Mouse (Mus musculus): ENCODE measurements around the gene Tsr1. TPM values are rescaled to one million over a fixed set of nuclear protein-coding genes. Genes with fewer than 3 reads are reported as not detected.

Tsr1 gene
- polyA plus RNA-seq, 1 experiment from 2014 or later = 33.0 TPM

DNA sequence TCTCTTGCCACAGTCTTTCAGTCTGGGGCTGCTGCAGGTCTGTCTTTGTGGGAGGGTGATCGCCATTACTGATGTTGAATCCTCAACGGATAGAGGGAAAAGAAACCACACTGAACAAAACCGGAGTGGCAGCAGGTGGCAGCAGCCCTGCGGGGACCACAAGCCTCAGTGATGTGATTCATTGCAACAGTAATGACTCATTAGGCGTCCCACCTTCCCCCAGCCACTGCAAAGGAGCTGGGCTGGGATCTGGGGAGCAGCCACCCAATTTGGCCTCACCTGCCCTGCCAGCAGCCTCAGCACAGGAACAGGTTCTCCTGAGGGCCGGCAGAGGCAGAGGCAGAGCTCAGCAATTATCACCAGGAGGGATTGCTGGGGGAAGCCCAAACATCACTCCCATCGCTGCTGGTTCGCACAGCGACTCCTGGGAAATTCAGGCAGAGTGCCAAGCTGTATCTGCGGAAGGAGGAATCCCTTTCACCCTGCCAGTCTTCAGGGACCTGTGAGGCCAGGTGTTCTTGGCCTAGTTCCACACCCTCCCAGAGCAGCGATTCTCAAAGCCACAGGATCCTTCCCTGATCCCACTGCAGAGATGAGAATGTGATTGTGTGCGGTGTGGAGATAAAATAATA, 26.8 kb upstream of the Tsr1 start:
- peak overlapping the region; percentile 25 for H3K4me2 ChIP-seq (replicated peaks)
- 33% methylated on average over 12 of the region's 12 CpGs for WGBS
- no peaks in the 10 kb centered on the region for H3K9me3 ChIP-seq (replicated peaks)
- no peak for ATAC-seq (ENCODE audit: low FRiP score)
- H3K36me3 ChIP-seq = peaks cover 13% of the 10 kb centered on the region
- peaks cover 30% of the 10 kb centered on the region for H3K4me1 ChIP-seq
- no peak overlapping the region for H3K9ac ChIP-seq
- no peak overlapping the region for H3K4me3 ChIP-seq
- no peaks in the 10 kb centered on the region for H3K27me3 ChIP-seq
- peak overlapping the region; percentile 71 for H3K27ac ChIP-seq

- no peak overlapping the region for H3K4me3 ChIP-seq
- H3K9ac ChIP-seq = no peak overlapping the region
- no peaks in the 10 kb centered on the region for H3K9me3 ChIP-seq (replicated peaks)
- no peaks in the 10 kb centered on the region for H3K36me3 ChIP-seq
- no peak for ATAC-seq (ENCODE audit: low FRiP score)
- H3K27ac ChIP-seq = no peak overlapping the region
- WGBS = 66% methylated on average over 3 of the region's 3 CpGs
- peaks cover 37% of the 10 kb centered on the region for H3K4me1 ChIP-seq
- H3K4me2 ChIP-seq (replicated peaks) = no peak overlapping the region
- no peaks in the 10 kb centered on the region for H3K27me3 ChIP-seq
Measured at GRCm38 (mm10) chr11:74874630-74875029, 23.2 kb upstream of the Tsr1 start.

DNA sequence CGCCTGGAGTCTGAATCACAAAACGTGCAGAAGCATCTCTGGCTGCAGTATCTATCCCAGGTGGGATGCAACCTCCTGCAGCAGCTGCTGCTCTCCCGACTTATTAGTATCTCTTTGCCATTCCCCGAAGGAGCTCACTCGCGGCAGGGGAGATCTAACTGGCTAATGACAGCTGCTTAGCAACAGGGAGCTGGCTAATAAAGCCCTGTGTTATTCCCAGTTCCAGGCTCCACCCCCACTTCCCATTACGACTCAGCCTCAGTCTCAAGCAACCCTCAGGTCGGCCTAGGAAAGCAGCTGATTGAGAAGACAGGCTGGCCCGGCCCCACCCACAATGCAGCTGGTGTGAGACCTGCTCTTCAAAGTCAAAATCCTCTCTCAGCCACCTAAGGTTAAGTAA, 21.1 kb upstream of the Tsr1 start:
- Histone ChIP-seq H3K9me3 (replicated peaks) (no peaks in the 10 kb centered on the region), H3K4me1 (peaks cover 23% of the 10 kb centered on the region), H3K9ac (peak overlapping the region; percentile 41; the same call in 1 of the 2 replicates), H3K27ac (peak overlapping the region; percentile 62), H3K4me2 (replicated peaks) (peak overlapping the region; percentile 45), H3K4me3 (no peak overlapping the region), H3K36me3 (no peaks in the 10 kb centered on the region), H3K27me3 (no peaks in the 10 kb centered on the region)
- peak; percentile 95 for ATAC-seq (ENCODE audit: low FRiP score)
- 2% methylated on average over 9 of the region's 9 CpGs for WGBS

DNA sequence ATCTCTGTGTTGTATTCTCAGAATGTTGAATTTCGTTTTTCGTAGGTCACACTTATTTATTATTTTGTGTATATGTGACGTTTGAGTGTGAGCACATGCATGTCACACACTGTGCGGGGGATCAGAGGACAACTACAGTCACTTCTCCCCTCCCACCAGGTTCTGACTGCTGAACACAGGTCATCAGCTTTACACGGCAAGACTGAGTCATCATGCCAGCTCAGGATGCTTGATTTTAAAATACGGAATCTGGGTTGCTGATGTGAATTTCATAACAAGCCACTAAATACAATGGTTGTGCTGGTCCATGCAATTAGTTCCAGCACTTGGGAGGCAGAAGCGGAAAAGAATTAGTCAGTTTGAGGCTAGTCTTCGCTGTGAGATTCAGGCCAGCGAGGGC, 16.9 kb upstream of the Tsr1 start:
- H3K4me1 ChIP-seq = peaks cover 20% of the 10 kb centered on the region
- no peaks in the 10 kb centered on the region for H3K27me3 ChIP-seq
- H3K4me3 ChIP-seq = no peak overlapping the region
- no peak overlapping the region for H3K4me2 ChIP-seq (replicated peaks)
- H3K27ac ChIP-seq = no peak overlapping the region
- H3K9me3 ChIP-seq (replicated peaks) = no peaks in the 10 kb centered on the region
- no peak overlapping the region for H3K9ac ChIP-seq
- no peak for ATAC-seq (ENCODE audit: low FRiP score)
- peaks cover 11% of the 10 kb centered on the region; the same call in 1 of the 2 replicates for H3K36me3 ChIP-seq
- 90% methylated on average over 9 of the region's 9 CpGs for WGBS

DNA sequence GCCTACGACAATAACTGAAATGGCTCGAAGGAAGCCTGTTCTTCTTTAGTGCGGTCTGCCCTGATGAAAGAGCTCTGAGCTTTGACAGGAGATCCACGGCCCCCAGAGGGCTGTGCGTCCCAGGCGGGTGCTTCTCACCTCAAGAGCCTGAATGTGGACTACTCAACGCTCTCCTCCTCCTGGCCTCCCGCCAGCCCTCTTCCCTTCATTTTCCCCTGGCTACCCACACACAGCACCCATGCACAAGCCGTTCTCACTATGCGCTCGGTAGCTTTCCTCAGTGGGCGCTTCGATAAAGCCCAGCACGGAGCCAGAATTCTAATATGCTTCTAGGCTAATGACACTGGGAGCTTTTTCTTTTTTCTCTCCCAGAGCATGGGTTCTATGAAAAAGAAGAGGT, 15.9 kb upstream of the Tsr1 start:
- ATAC-seq (ENCODE audit: low FRiP score) = no peak
- H3K4me3 ChIP-seq = no peak overlapping the region
- H3K4me1 ChIP-seq = peaks cover 11% of the 10 kb centered on the region
- H3K4me2 ChIP-seq (replicated peaks) = no peak overlapping the region
- no peaks in the 10 kb centered on the region for H3K9me3 ChIP-seq (replicated peaks)
- H3K9ac ChIP-seq = peak overlapping the region; percentile 35; the same call in 1 of the 2 replicates
- peaks cover 11% of the 10 kb centered on the region; the same call in 1 of the 2 replicates for H3K36me3 ChIP-seq
- peak overlapping the region; percentile 48 for H3K27ac ChIP-seq
- no peaks in the 10 kb centered on the region for H3K27me3 ChIP-seq
- 69% methylated on average over 14 of the region's 14 CpGs for WGBS

DNA sequence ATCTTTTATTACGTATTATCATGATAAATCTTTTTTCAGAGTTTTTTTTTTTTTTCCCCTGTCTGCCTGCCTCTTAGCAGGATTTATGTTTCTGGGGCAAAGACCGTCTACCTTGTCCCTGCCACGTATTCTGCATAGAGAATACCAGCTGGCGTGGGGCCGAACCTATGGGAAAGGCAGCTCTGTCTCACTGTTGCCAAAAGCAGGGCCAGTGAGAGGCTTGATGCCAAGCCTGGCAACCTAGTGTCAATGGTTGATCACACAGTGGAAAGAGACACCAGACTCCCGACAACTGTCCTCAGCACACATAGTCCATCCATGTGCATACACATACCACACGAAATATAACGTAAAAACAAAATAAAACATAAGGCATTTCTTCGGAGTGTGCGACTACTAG, 14.8 kb upstream of the Tsr1 start:
- H3K27me3 ChIP-seq = no peaks in the 10 kb centered on the region
- no peak overlapping the region for H3K4me3 ChIP-seq
- WGBS = 94% methylated on average over 10 of the region's 10 CpGs
- peaks cover 11% of the 10 kb centered on the region; the same call in 1 of the 2 replicates for H3K36me3 ChIP-seq
- no peak overlapping the region for H3K4me2 ChIP-seq (replicated peaks)
- no peaks in the 10 kb centered on the region for H3K9me3 ChIP-seq (replicated peaks)
- no peak overlapping the region for H3K9ac ChIP-seq
- H3K27ac ChIP-seq = no peak overlapping the region
- H3K4me1 ChIP-seq = peaks cover 4% of the 10 kb centered on the region; the same call in 1 of the 2 replicates
- ATAC-seq (ENCODE audit: low FRiP score) = no peak

DNA sequence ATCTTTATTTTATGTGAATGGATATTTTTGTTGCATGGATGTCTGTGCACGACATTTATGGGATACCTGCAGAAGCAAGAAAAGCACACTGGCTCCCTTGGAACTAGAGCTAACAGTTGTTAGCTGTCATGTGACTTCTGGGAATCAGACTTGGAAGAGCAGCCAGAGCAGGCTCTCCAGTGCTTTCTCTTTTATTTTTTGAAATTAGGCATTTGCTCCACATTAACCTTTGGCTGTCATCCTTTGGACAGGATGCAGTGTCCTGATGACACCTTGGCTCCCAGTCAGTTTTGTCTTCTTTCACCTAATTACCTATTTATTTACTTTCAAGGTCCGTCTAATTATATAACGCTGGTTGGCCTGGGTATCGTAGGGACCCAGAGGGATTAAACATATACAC, 3.3 kb upstream of the Tsr1 start:
- H3K9ac ChIP-seq = no peak overlapping the region
- H3K27ac ChIP-seq = no peak overlapping the region
- ATAC-seq (ENCODE audit: low FRiP score) = no peak
- no peaks in the 10 kb centered on the region for H3K36me3 ChIP-seq
- H3K4me1 ChIP-seq = peaks cover 21% of the 10 kb centered on the region
- no peak overlapping the region for H3K4me3 ChIP-seq
- no peaks in the 10 kb centered on the region for H3K9me3 ChIP-seq (replicated peaks)
- no peak overlapping the region for H3K4me2 ChIP-seq (replicated peaks)
- 88% methylated on average over 4 of the region's 4 CpGs for WGBS
- H3K27me3 ChIP-seq = no peaks in the 10 kb centered on the region

GRCm38 (mm10) chr11:74895980-74896900, 1.6 kb upstream of the Tsr1 start:
- Histone ChIP-seq H3K9me3 (replicated peaks) (no peaks in the 10 kb centered on the region), H3K4me3 (peak overlapping the region; percentile 83), H3K4me2 (replicated peaks) (peak overlapping the region; percentile 89), H3K27me3 (no peaks in the 10 kb centered on the region), H3K9ac (peak overlapping the region; percentile 84), H3K27ac (peak overlapping the region; percentile 93), H3K4me1 (peaks cover 21% of the 10 kb centered on the region), H3K36me3 (peaks cover 14% of the 10 kb centered on the region)
- peak; percentile 53 for ATAC-seq (ENCODE audit: low FRiP score)
- WGBS = under 1% methylated on average over 52 of the region's 55 CpGs

GRCm38 (mm10) chr11:74896901-74897677, 782 bp upstream of the Tsr1 start, which contains the start of gene Sgsm2:
Sgsm2 (minus strand) TSS chr11:74897060.
- Histone ChIP-seq H3K27me3 (no peaks in the 10 kb centered on the region), H3K9me3 (replicated peaks) (no peaks in the 10 kb centered on the region), H3K9ac (peak within 1 kb of the TSS; percentile 84), H3K36me3 (peaks cover 23% of the 10 kb centered on the region), H3K4me3 (peak within 1 kb of the TSS; percentile 83), H3K4me2 (replicated peaks) (peak within 1 kb of the TSS; percentile 89), H3K4me1 (peaks cover 21% of the 10 kb centered on the region), H3K27ac (peak within 1 kb of the TSS; percentile 93)
- peak; percentile 83 for ATAC-seq (ENCODE audit: low FRiP score)
- under 1% methylated on average over 67 of the region's 74 CpGs for WGBS

GRCm38 (mm10) chr11:74898517-74898827, 601 bp downstream of the Tsr1 start:
- no peak for ATAC-seq (ENCODE audit: low FRiP score)
- Histone ChIP-seq H3K27me3 (no peaks in the 10 kb centered on the region), H3K4me2 (replicated peaks) (peak overlapping the region; percentile 89), H3K36me3 (peaks cover 34% of the 10 kb centered on the region), H3K4me3 (peak overlapping the region; percentile 83), H3K9ac (peak overlapping the region; percentile 84), H3K4me1 (peaks cover 21% of the 10 kb centered on the region), H3K9me3 (replicated peaks) (no peaks in the 10 kb centered on the region), H3K27ac (no peak overlapping the region; the same call in 1 of the 2 replicates)
- under 1% methylated on average over 7 of the region's 7 CpGs for WGBS

DNA sequence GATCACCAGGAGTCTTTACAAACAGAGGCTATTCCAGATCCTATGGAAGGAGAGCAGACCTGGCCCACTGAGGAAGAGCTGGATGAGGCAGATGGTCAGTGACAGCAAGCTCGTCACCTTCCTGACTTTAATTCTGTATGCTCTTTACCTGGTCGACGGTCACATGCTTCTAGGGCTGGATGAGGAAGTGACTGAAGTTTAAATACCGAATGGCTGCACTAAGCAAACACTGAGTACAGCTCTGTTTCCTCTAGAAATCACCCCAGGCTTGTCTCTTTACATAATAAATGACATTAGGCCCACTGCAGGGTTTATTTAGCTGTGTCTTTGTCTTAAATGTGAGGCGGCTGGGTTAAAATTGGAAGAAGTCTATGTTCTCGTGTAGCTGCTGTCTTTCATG, 3.7 kb downstream of the Tsr1 start:
- no peaks in the 10 kb centered on the region for H3K9me3 ChIP-seq (replicated peaks)
- ATAC-seq (ENCODE audit: low FRiP score) = no peak
- WGBS = 93% methylated on average over 6 of the region's 6 CpGs
- H3K27ac ChIP-seq = no peak overlapping the region
- H3K9ac ChIP-seq = no peak overlapping the region
- H3K27me3 ChIP-seq = no peaks in the 10 kb centered on the region
- H3K4me1 ChIP-seq = peaks cover 8% of the 10 kb centered on the region
- no peak overlapping the region for H3K4me2 ChIP-seq (replicated peaks)
- H3K36me3 ChIP-seq = peaks cover 64% of the 10 kb centered on the region
- H3K4me3 ChIP-seq = no peak overlapping the region

DNA sequence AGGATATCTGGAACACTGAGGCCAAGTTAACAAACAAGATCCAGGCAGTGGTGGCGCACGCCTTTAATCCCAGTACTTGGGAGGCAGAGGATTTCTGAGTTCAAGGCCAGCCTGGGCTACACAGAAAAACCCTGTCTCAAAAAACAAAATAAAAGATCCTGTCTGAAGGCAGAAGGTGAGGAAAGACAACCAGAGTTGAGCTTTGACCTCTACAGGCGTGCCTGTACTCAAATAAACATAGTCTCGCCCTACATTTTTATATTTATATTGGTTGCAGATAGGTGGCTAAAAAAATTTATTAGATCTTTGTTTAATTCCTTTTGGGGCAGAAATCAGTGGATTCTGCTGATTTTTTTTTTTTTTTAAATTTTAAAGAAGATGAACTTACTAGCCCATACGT, 4.5 kb downstream of the Tsr1 start:
- Histone ChIP-seq H3K4me1 (peaks cover 8% of the 10 kb centered on the region), H3K9ac (no peak overlapping the region), H3K27me3 (no peaks in the 10 kb centered on the region), H3K27ac (no peak overlapping the region), H3K36me3 (peaks cover 72% of the 10 kb centered on the region), H3K4me2 (replicated peaks) (no peak overlapping the region), H3K4me3 (no peak overlapping the region), H3K9me3 (replicated peaks) (no peaks in the 10 kb centered on the region)
- ATAC-seq (ENCODE audit: low FRiP score) = no peak
- WGBS = 92% methylated on average over 5 of the region's 5 CpGs

Data from hindbrain, embryonic 12.5 days (tissue).